ENCODE assay signal across 9 mouse cellular contexts in the genomic region with DNA sequence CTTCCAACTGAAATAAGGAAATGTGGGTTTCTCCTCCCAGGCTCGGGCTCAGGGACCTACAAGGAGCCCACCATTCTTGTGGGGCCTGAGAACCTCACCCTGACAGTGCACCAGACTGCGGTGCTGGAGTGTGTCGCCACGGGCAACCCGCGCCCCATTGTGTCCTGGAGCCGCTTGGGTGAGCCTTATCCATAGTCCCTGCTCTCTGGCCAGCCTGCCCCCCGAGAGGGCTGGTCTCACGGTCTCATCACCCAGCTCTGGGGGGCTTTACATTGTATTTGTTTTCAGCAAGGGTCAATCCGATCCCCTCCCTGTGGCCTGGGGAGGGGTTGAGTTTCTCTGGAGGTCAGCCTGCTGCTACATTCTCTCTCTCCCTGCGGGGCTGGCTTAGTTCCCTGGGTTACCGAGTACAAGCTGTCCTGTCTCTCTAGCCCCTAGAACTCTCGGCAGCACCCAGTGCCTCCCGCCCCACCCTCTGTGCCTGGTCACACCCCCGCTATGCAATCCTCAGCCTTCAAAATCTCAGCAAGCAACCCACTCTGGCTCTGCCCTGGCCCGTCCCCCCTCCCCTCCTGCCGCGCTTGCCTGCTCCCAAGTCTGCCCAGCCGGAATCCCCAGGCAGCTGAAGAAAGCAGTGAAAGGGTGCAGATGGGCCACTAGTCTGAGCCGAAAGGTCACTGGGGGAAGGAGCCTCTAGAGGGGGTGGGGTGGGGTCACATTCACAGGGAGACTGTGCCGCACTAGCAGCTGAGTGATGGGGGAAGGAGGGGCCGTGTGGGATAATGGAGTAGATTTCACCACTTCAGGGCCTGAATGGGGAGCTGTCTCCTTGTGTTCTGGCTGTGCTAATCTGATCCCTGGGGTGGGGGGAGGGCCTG. TPM values are rescaled to one million over a fixed set of nuclear protein-coding genes. Genes with fewer than 3 reads are reported as not detected.
DNase-seq lines count a peak whose midpoint lies in the region; ATAC-seq and TF ChIP-seq lines count a peak whose summit lies in the region.
"Had no signal": no experiment of that assay in that cellular context is flagged by ENCODE, and none has a peak within 500 bp of the region (broad histone marks: within the 10 kb centered on the region; RNA-seq: fewer than 3 reads in every experiment).

No protein-coding gene starts in this region.

- no peaks in the 10 kb centered on the region for H3K27me3 ChIP-seq in hindbrain, postnatal 0 days (ENCODE audit: insufficient read depth, low read length)
- H3K27me3 ChIP-seq in midbrain, postnatal 0 days (ENCODE audit: insufficient read depth, low read length): no peaks in the 10 kb centered on the region

- H3K9ac ChIP-seq in hindbrain, postnatal 0 days (replicated peaks; ENCODE audit: low read length): peak overlapping the region; percentile 21; the same call in 1 of the 2 replicates
- H3K9ac ChIP-seq in midbrain, postnatal 0 days (replicated peaks; ENCODE audit: low read length, poor library complexity, severe bottlenecking): peak overlapping the region; percentile 44; the same call in 1 of the 2 replicates

- TF ChIP-seq CTCF in hindbrain, postnatal 0 days (IDR thresholded peaks at IDR 0.05; ENCODE audit: low read depth): no peak
- no peak for TF ChIP-seq CTCF in midbrain, postnatal 0 days (IDR thresholded peaks at IDR 0.05)

- peak; percentile 52 for ATAC-seq in hindbrain, postnatal 0 days
- ATAC-seq in midbrain, postnatal 0 days (ENCODE audit: low FRiP score): peak; percentile 62
- ATAC-seq in erythroid progenitor cell, adult 5-6 weeks (replicated peaks; ENCODE audit: low FRiP score, poor library complexity, severe bottlenecking): no peak

- H3K36me3 ChIP-seq in hindbrain, postnatal 0 days (ENCODE audit: insufficient read depth, low read length): peaks cover 13% of the 10 kb centered on the region; the same call in 1 of the 2 replicates
- peaks cover 21% of the 10 kb centered on the region for H3K36me3 ChIP-seq in midbrain, postnatal 0 days (ENCODE audit: insufficient read depth, low read length)

- H3K4me2 ChIP-seq in hindbrain, postnatal 0 days (ENCODE audit: low read depth, low read length): peak overlapping the region; percentile 34; the same call in 1 of the 2 replicates
- H3K4me2 ChIP-seq in midbrain, postnatal 0 days (ENCODE audit: low read depth, low read length, poor library complexity, severe bottlenecking): peak overlapping the region; percentile 29

- 11% methylated on average over 22 of the region's 22 CpGs for WGBS in hindbrain, postnatal 0 days
- WGBS in midbrain, postnatal 0 days: 7% methylated on average over 21 of the region's 22 CpGs

- H3K9me3 ChIP-seq in hindbrain, postnatal 0 days (ENCODE audit: low read length): no peaks in the 10 kb centered on the region
- no peaks in the 10 kb centered on the region for H3K9me3 ChIP-seq in midbrain, postnatal 0 days (ENCODE audit: low read length)

- H3K27ac ChIP-seq in hindbrain, postnatal 0 days: peak overlapping the region; percentile 62
- H3K27ac ChIP-seq in midbrain, postnatal 0 days (ENCODE audit: low read depth, low read length): peak overlapping the region; percentile 44; the same call in 1 of the 2 replicates
- H3K27ac ChIP-seq: macrophage had no signal

- peaks cover 26% of the 10 kb centered on the region for H3K4me1 ChIP-seq in hindbrain, postnatal 0 days (ENCODE audit: insufficient read depth, low read length)
- H3K4me1 ChIP-seq in midbrain, postnatal 0 days (ENCODE audit: insufficient read depth, low read length): peaks cover 14% of the 10 kb centered on the region

- H3K4me3 ChIP-seq in hindbrain, postnatal 0 days (ENCODE audit: low read length): no peak overlapping the region
- no peak overlapping the region for H3K4me3 ChIP-seq in midbrain, postnatal 0 days (ENCODE audit: low read depth, low read length)

- DNase-seq in adrenal gland, postnatal 14 days: peak; percentile 67
- no peak for DNase-seq in adrenal gland, postnatal 4 days (ENCODE audit: low spot score in 2 of 2)
- peak; percentile 38 for DNase-seq in urinary bladder, postnatal 14 days (ENCODE audit: low spot score)
- DNase-seq in urinary bladder, adult 18-20 months (ENCODE audit: low spot score in 2 of 2): no peak
- peak; percentile 54 for DNase-seq in hindbrain, postnatal 0 days (ENCODE audit: low spot score)
- DNase-seq in midbrain, postnatal 0 days (ENCODE audit: low spot score): peak; percentile 58
- DNase-seq in frontal cortex, postnatal 10 days (ENCODE audit: low spot score in 2 of 2): no peak

RNA-seq across cellular contexts. Expression of gene Parp16, which starts 16.6 kb away (rescaled TPM):
- total RNA-seq in adrenal gland, postnatal 14 days (2021): 15.2 and 17.3 TPM in 2 replicates
- 10 to 100 TPM; 23.2 to 27.0 TPM for total RNA-seq in adrenal gland, postnatal 4 days (2021)
- total RNA-seq in hindbrain, postnatal 0 days (2014; rRNA removed): 2.6 and 6.7 TPM in 2 replicates
- 5.9 and 6.3 TPM in 2 replicates for polyA plus RNA-seq in hindbrain, postnatal 0 days (2015; fragmentation: Nextera tagmentation; extraction: Ambion mirVana)
- total RNA-seq in midbrain, postnatal 0 days (2014; rRNA removed): 7.5 and 8.0 TPM in 2 replicates
- polyA plus RNA-seq in midbrain, postnatal 0 days (2015; fragmentation: Nextera tagmentation; extraction: Ambion mirVana): 7.0 and 7.7 TPM in 2 replicates
- total RNA-seq in erythroid progenitor cell, adult 5-6 weeks (2015; ENCODE audit: low replicate concordance): 17.7 and 28.5 TPM in 2 replicates
- 13.7 and 15.2 TPM in 2 replicates for total RNA-seq in erythroid progenitor cell, adult 5-6 weeks (2017; ENCODE audit: low replicate concordance)

RNA-seq across cellular contexts. Expression of gene Igdcc3, which starts 37.6 kb away (rescaled TPM):
- total RNA-seq in adrenal gland, postnatal 14 days (2021): 1.2 and 1.4 TPM in 2 replicates
- 1 to 10 TPM; 2.2 to 3.6 TPM for total RNA-seq in adrenal gland, postnatal 4 days (2021)
- 2.3 and 6.3 TPM in 2 replicates for total RNA-seq in hindbrain, postnatal 0 days (2014; rRNA removed)
- 5.2 and 6.2 TPM in 2 replicates for polyA plus RNA-seq in hindbrain, postnatal 0 days (2015; fragmentation: Nextera tagmentation; extraction: Ambion mirVana)
- 5.3 and 7.7 TPM in 2 replicates for total RNA-seq in midbrain, postnatal 0 days (2014; rRNA removed)
- polyA plus RNA-seq in midbrain, postnatal 0 days (2015; fragmentation: Nextera tagmentation; extraction: Ambion mirVana): 6.4 and 6.6 TPM in 2 replicates
- not detected in 2 replicates for total RNA-seq in erythroid progenitor cell, adult 5-6 weeks (2015; ENCODE audit: low replicate concordance)
- total RNA-seq in erythroid progenitor cell, adult 5-6 weeks (2017; ENCODE audit: low replicate concordance): not detected in 2 replicates
- polyA plus RNA-seq: macrophage had no signal

Comparison
In these comparisons a context has a peak if more than half of its experiments do, and no peak if none do; other contexts are left out.
1. DNase-seq: peak in adrenal gland, postnatal 14 days (single experiment), urinary bladder, postnatal 14 days (single experiment), hindbrain, postnatal 0 days (single experiment) and midbrain, postnatal 0 days (single experiment); none in adrenal gland, postnatal 4 days (0 of 2), urinary bladder, adult 18-20 months (0 of 2) and frontal cortex, postnatal 10 days (0 of 2).